Mouse (Mus musculus) liver, embryonic 13.5 days (tissue): ENCODE measurements around the gene Pmf1. TPM values are rescaled to one million over a fixed set of nuclear protein-coding genes. Genes with fewer than 3 reads are reported as not detected.

Source experiments
- microRNA-seq: library from miRNA; unstranded; fragments of <30 nt; microRNA quantifications from one replicate; pipeline ENCODE4, GENCODE M21; 2016
- polyA plus RNA-seq: library from polyadenylated mRNA; unstranded; fragments of >200 nt; fragmentation: Nextera tagmentation; extraction: Ambion mirVana; gene quantifications from 2 replicates; pipeline ENCODE4 v1.2.1, GENCODE M21; 2015

Pmf1 gene
- polyA plus RNA-seq, 1 experiment from 2014 or later = 97.1 TPM

Small RNA genes lying within 50 kb of the gene (microRNA-seq; reads per million reads assigned to microRNA genes)
- not detected for gene Mir7011

Other genes with a start within 250 kb of the Pmf1 start
- gene Rhbg, start 155.6 kb downstream of the Pmf1 start, polyA plus RNA-seq = 14.7 and 15.4 TPM in 2 replicates
- 1.3 TPM in 1 of 2 replicates, not detected in the other for gene Gm38392, start 123.1 kb downstream of the Pmf1 start, polyA plus RNA-seq
- 6.3 and 6.9 TPM in 2 replicates for gene Tsacc, start 113.3 kb downstream of the Pmf1 start, polyA plus RNA-seq
- 376 and 404 TPM in 2 replicates for gene Cct3, start 113.2 kb downstream of the Pmf1 start, polyA plus RNA-seq
- gene Glmp, start 85.3 kb downstream of the Pmf1 start, polyA plus RNA-seq = 89.4 and 92.9 TPM in 2 replicates
- 1.5 TPM in 2 replicates for gene Tmem79, start 74.2 kb downstream of the Pmf1 start, polyA plus RNA-seq
- gene Smg5, start 74.1 kb downstream of the Pmf1 start, polyA plus RNA-seq = 31.8 and 33.2 TPM in 2 replicates
- 7.5 and 7.7 TPM in 2 replicates for gene Paqr6, start 45.7 kb downstream of the Pmf1 start, polyA plus RNA-seq
- gene Bglap3, start 37.6 kb downstream of the Pmf1 start, polyA plus RNA-seq = 0.17 and 0.29 TPM in 2 replicates
- gene Bglap2, start 31.6 kb downstream of the Pmf1 start, polyA plus RNA-seq = not detected in 2 replicates
- not detected in 2 replicates for gene Bglap, start 25.9 kb downstream of the Pmf1 start, polyA plus RNA-seq
- 10.4 and 13.2 TPM in 2 replicates for gene Slc25a44, start 14.8 kb upstream of the Pmf1 start, polyA plus RNA-seq
- 13.8 and 15.8 TPM in 2 replicates for gene Sema4a, start 50.9 kb upstream of the Pmf1 start, polyA plus RNA-seq
- 165 and 184 TPM in 2 replicates for gene Lmna, start 99.6 kb upstream of the Pmf1 start, polyA plus RNA-seq
- 1.2 and 1.5 TPM in 2 replicates for gene Mex3a, start 122.1 kb upstream of the Pmf1 start, polyA plus RNA-seq
- 0.15 TPM in 1 of 2 replicates, not detected in the other for gene Rab25, start 138.0 kb upstream of the Pmf1 start, polyA plus RNA-seq
- 88.4 and 95.9 TPM in 2 replicates for gene Lamtor2, start 142.7 kb upstream of the Pmf1 start, polyA plus RNA-seq
- 20.7 and 22.8 TPM in 2 replicates for gene Ubqln4, start 143.4 kb upstream of the Pmf1 start, polyA plus RNA-seq
- gene Ssr2, start 165.5 kb upstream of the Pmf1 start, polyA plus RNA-seq = 187 and 206 TPM in 2 replicates
- gene Arhgef2, start 195.6 kb upstream of the Pmf1 start, polyA plus RNA-seq = 16.4 and 17.9 TPM in 2 replicates
- gene Rxfp4, start 242.8 kb upstream of the Pmf1 start, polyA plus RNA-seq = not detected in 2 replicates